Mouse (Mus musculus) cortical plate, adult 2 months (tissue): ENCODE measurements at regions not wholly inside any gene's neighbourhood (a gene's known extent, or its start where the extent isn't known, plus 50 kb on each side); places are given as distances from the start of the nearest gene placed in this dataset.

Experiments used
- CTCF ChIP-seq: fragments of 200-500 bp; IDR thresholded peaks from 2 replicates; pipeline ENCODE4 v1.5.1; 2011; ENCODE audit warnings: mild to moderate bottlenecking, control low read depth, low read length; ENCODE audit not compliant: insufficient read depth; ENCODE audit errors: extremely low read depth
- POLR2A ChIP-seq: fragments of 200-500 bp; IDR thresholded peaks from 2 replicates; pipeline ENCODE4 v1.6.1; 2011; ENCODE audit warnings: mild to moderate bottlenecking, low read length, control low read depth; ENCODE audit not compliant: insufficient read depth; ENCODE audit errors: extremely low read depth

DNA sequence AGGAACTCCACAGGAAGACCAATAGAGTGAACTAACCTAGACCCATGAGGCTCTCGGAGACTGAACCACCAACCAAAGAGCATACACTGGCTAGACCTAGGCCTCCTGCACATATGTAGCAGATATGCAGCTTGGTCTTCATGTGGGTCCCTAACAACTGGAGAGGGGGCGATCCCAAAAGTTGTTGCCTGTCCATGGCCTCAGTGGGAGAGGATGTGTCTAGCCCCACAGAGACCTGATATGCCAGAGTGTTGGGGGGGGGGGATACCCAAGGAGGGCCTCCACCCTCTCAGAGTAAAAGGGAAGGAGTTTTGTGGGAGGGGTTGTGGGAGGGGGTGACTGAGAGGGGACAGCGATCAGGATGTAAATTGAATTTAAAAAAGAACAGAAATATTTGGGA is 108.9 kb upstream of the Pmfbp1 start:
- no peak for TF ChIP-seq POLR2A
- TF ChIP-seq CTCF: no peak
